Mouse (Mus musculus) heart, embryonic 14.5 days (tissue): ENCODE measurements around the gene Atg14. TPM values are rescaled to one million over a fixed set of nuclear protein-coding genes. Genes with fewer than 3 reads are reported as not detected.

Source experiments
- ATAC-seq: fragments of 200-750 bp; cut with Nextera tagmentation; 2 replicates; pipeline ENCODE4 v1.8.0; 2017; ENCODE audit warnings: low read depth, moderate TSS enrichment; ENCODE audit not compliant: insufficient number of reproducible peaks, insufficient read depth, low FRiP score
- H3K27ac ChIP-seq, 2 experiments: fragments of 200-500 bp in 1 of 2; fragments of 300-500 bp in 1 of 2; sonication (generic) in 1 of 2; replicated peaks in 1 of 2; 2 replicates each; pipeline ENCODE4 v1.5.1; 2012 to 2014; ENCODE audit warnings: low read depth in 2 of 2, low read length in 2 of 2, control low read depth in 1 of 2, mild to moderate bottlenecking in 1 of 2, mixed read lengths in 1 of 2; ENCODE audit not compliant: control insufficient read depth in 1 of 2, insufficient read depth in 1 of 2
- H3K27me3 ChIP-seq: fragments of 300-500 bp; sonication (generic); 2 replicates; pipeline ENCODE4 v1.6.1; 2014; ENCODE audit warnings: mild to moderate bottlenecking, low read length, control low read depth; ENCODE audit not compliant: control insufficient read depth, insufficient read depth
- H3K36me3 ChIP-seq: fragments of 300-500 bp; sonication (generic); 2 replicates; pipeline ENCODE4 v1.6.1; 2014; ENCODE audit warnings: mild to moderate bottlenecking, control low read depth, low read length, mixed read lengths; ENCODE audit not compliant: control insufficient read depth, insufficient read depth
- H3K4me1 ChIP-seq, 2 experiments: fragments of 200-500 bp in 1 of 2; fragments of 300-500 bp in 1 of 2; sonication (generic) in 1 of 2; 2 replicates each; pipeline ENCODE4 v1.6.1; 2012 to 2014; ENCODE audit warnings: low read length in 2 of 2, control low read depth in 1 of 2, mixed read lengths in 1 of 2; ENCODE audit not compliant: control insufficient read depth in 2 of 2, insufficient read depth in 2 of 2
- H3K4me2 ChIP-seq: fragments of 300-500 bp; sonication (generic); 2 replicates; pipeline ENCODE4 v1.6.1; 2014; ENCODE audit warnings: mild to moderate bottlenecking, low read length
- H3K4me3 ChIP-seq, 2 experiments: fragments of 200-500 bp in 1 of 2; fragments of 300-500 bp in 1 of 2; sonication (generic) in 1 of 2; 2 replicates each; pipeline ENCODE4 v1.5.1; 2012 to 2014; ENCODE audit warnings: low read length in 2 of 2, mild to moderate bottlenecking in 2 of 2, control low read depth in 1 of 2, low read depth in 1 of 2, moderate library complexity in 1 of 2; ENCODE audit not compliant: control insufficient read depth in 1 of 2, insufficient read depth in 1 of 2
- H3K9ac ChIP-seq: fragments of 300-500 bp; sonication (generic); 2 replicates; pipeline ENCODE4 v1.6.1; 2014; ENCODE audit warnings: mild to moderate bottlenecking, low read length
- H3K9me3 ChIP-seq: fragments of 300-500 bp; sonication (generic); 2 replicates; pipeline ENCODE4 v1.6.1; 2016; ENCODE audit warnings: low read length, control low read depth; ENCODE audit not compliant: control insufficient read depth
- WGBS: fragments of 180-500 bp; shearing (Covaris S2); extraction: QIAGEN DNeasy Blood & Tissue Kit; methylation state at CpG from one replicate; pipeline ENCODE4 v1.1.7; 2014; 5-methylcytosine and 5-hydroxymethylcytosine counted together
- polyA plus RNA-seq: library from polyadenylated mRNA; unstranded; fragments of >200 nt; fragmentation: Nextera tagmentation; extraction: Ambion mirVana; gene quantifications from 2 replicates; pipeline ENCODE4 v1.2.1, GENCODE M21; 2014

Atg14 gene
- polyA plus RNA-seq, 1 experiment from 2014 or later, result 10.7 TPM

DNA sequence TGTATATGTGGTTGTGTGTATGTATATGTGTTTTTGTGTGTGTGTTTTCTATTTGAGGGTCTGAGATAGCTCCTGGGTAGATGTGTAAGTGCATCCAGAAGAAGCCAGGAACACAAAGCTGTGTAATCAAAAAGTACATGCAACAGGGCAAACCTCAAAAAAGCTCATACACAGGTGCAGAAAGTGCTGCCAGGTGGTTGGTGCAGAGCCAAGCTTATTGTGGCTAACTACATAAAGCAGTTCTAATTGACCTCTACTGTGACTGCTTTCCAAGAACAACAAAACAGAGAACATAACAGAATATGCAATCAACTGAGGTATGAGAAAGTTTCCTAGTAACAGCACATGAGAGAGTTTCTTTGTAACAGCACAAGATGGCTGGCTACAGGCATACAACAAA is 13.9 kb upstream of the Atg14 start:
- Histone ChIP-seq H3K4me2 (no peak overlapping the region), H3K36me3 (no peaks in the 10 kb centered on the region)

DNA sequence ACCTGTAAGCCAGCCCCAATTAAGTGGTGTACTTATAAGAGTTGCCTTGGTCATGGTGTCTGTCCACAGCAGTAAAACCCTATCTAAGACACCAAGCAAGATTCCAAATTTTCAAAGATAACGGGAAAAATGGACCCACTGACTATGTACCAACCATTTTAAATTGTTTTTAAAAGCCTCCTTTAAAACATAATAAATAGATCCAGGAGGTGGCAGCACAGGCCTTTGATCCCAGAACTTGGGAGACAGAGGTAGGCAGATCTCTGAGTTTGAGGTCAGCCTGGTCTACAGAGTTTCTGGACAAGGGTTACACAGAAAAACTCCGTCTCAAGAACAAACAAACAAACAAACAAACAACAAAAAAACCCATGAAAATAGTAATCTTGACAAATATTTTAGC is 11.2 kb upstream of the Atg14 start:
- 66% methylated on average over 2 of the region's 2 CpGs for WGBS
- H3K4me1 ChIP-seq, result no peaks in the 10 kb centered on the region
- no peaks in the 10 kb centered on the region for H3K36me3 ChIP-seq
- no peak for ATAC-seq
- no peak overlapping the region for H3K4me2 ChIP-seq
- H3K9ac ChIP-seq, result no peak overlapping the region
- H3K4me3 ChIP-seq, result no peak overlapping the region
- H3K9me3 ChIP-seq, result 0 out of 2 replicates have a peak, but pooled peaks cover 3% of the 10 kb centered on the region
- no peaks in the 10 kb centered on the region for H3K27me3 ChIP-seq
- no peak overlapping the region for H3K27ac ChIP-seq

More for the DNA sequence above, 13.9 kb upstream of the Atg14 start:
- no peaks in the 10 kb centered on the region for H3K4me1 ChIP-seq
- ATAC-seq, result no peak
- H3K27ac ChIP-seq, result no peak overlapping the region
- H3K9me3 ChIP-seq, result 0 out of 2 replicates have a peak, but pooled peaks cover 3% of the 10 kb centered on the region
- no peak overlapping the region for H3K9ac ChIP-seq
- no peaks in the 10 kb centered on the region for H3K27me3 ChIP-seq
- no peak overlapping the region for H3K4me3 ChIP-seq

DNA sequence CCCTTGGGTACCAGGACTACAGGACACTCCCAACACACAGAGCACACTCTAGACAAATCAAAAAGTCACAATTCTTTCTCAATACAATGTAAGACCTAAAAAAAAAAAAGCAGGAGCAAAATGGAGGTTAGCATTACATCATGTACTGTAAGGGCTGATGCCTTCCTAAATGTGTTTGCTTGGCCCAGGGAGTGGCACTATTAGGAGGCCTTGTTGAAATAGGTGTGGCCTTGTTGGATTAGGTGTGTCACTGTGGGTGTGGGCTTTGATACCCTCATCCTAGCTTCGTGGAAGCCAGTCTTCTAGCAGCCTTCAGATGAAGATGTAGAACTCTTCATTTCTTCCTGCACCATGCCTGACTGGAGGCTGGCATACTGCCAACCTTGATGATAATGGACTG is 10.8 kb upstream of the Atg14 start:
- Histone ChIP-seq H3K4me1 (no peaks in the 10 kb centered on the region), H3K27ac (no peak overlapping the region), H3K36me3 (no peaks in the 10 kb centered on the region), H3K9ac (no peak overlapping the region), H3K27me3 (no peaks in the 10 kb centered on the region), H3K4me3 (no peak overlapping the region), H3K4me2 (no peak overlapping the region), H3K9me3 (0 out of 2 replicates have a peak, but pooled peaks cover 3% of the 10 kb centered on the region)
- WGBS, result 43% methylated on average over 1 of the region's 1 CpGs
- ATAC-seq, result no peak

DNA sequence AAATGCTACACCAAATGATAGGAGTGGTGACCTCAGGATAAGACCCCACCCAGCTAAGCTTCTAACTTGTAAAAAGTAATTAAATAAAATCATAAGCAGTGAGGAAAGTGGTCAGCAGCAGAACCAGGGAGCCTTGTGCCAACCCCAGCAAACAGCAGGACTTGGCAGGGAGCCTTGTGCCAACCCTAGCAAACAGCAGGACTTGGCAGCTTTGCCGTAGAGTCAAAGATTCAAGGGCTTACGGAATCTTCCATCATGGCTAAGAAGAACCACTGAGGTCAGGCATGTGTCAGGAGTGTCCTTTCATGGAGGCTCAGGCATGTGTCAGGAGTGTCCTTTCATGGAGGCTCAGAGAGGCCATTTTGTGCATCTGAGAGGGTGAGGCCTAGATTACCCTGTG is 7.6 kb upstream of the Atg14 start:
- Histone ChIP-seq H3K4me1 (no peaks in the 10 kb centered on the region), H3K27ac (no peak overlapping the region), H3K4me3 (no peak overlapping the region), H3K4me2 (no peak overlapping the region), H3K36me3 (no peaks in the 10 kb centered on the region), H3K9ac (no peak overlapping the region), H3K9me3 (0 out of 2 replicates have a peak, but pooled peaks cover 3% of the 10 kb centered on the region), H3K27me3 (no peaks in the 10 kb centered on the region)
- 71% methylated on average over 2 of the region's 2 CpGs for WGBS
- ATAC-seq, result no peak

DNA sequence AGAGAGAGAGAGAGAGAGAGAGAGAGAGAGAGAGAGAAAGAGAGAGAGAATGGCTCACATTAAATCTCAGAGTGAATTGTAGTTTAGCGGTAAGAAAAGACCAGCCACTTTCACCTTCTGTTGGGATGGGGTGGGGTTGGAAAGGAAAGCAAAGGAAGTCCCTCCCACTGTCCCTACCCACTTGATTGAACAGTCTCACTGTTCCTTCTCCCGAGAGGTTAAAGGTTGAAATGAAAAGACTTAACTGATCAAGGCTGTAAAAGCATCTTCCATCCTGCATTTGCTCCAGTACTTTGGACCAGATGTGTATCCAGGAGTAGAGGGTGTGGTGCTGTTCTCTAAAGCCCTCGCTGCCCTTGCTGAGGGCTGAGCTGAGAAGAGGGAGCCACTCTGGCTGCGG is 6.2 kb upstream of the Atg14 start:
- WGBS, result 59% methylated on average over 4 of the region's 4 CpGs
- H3K27me3 ChIP-seq, result no peaks in the 10 kb centered on the region
- no peaks in the 10 kb centered on the region for H3K4me1 ChIP-seq
- ATAC-seq, result no peak
- H3K9ac ChIP-seq, result no peak overlapping the region
- H3K9me3 ChIP-seq, result 0 out of 2 replicates have a peak, but pooled peaks cover 3% of the 10 kb centered on the region
- H3K4me3 ChIP-seq, result no peak overlapping the region
- no peak overlapping the region for H3K27ac ChIP-seq
- no peaks in the 10 kb centered on the region for H3K36me3 ChIP-seq
- H3K4me2 ChIP-seq, result no peak overlapping the region

DNA sequence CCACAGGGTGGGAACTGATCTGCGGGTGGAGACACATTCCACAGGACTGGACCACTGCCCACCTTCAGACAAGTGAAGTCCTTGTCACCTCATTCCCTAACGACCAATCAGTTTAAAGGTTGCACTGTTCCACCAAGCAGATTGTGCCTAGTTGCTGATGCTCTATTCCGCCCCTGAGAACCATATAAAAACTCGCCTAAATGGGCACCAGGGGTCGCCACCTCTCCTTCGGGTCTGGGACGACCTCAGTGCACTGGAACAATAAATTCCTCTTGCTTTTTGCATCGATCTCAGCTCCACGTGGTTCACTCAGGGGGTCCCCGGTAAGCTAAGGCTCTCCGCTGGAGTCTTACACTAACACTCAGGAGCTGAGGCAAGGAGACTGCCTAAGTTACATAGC is 4.3 kb upstream of the Atg14 start:
- H3K4me1 ChIP-seq, result no peaks in the 10 kb centered on the region
- H3K4me2 ChIP-seq, result no peak overlapping the region
- WGBS, result 72% methylated on average over 11 of the region's 11 CpGs

DNA sequence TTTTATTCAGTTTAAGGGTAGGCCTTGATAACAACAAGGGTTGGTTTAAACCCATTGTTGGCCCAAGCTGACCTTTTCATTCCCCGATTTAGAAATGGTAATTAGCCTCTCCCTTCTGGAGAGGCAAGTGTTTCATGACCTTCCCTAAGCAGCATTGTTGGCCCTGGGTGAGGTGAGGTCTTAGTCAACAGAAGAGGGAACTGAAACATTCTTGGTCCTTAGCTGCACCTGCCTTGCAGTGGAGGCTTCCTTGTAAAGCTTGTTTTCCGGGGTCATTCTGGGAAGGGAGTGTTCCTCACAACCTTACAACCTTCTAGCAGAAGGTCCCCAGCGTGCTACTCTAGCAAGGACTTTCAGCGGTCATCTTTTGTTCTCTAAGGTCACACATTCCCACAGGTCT is 2.3 kb upstream of the Atg14 start:
- H3K27me3 ChIP-seq, result no peaks in the 10 kb centered on the region
- no peak overlapping the region for H3K4me2 ChIP-seq
- H3K4me1 ChIP-seq, result peaks cover 0 to 1% of the 10 kb centered on the region in 2 experiments; a peak in 1 of 4 replicates
- H3K27ac ChIP-seq, result no peak overlapping the region
- no peak for ATAC-seq
- no peak overlapping the region for H3K4me3 ChIP-seq
- H3K9me3 ChIP-seq, result no peaks in the 10 kb centered on the region
- H3K9ac ChIP-seq, result no peak overlapping the region
- no peaks in the 10 kb centered on the region for H3K36me3 ChIP-seq
- WGBS, result 72% methylated on average over 4 of the region's 4 CpGs

More for the DNA sequence above, 4.3 kb upstream of the Atg14 start:
- H3K36me3 ChIP-seq, result no peaks in the 10 kb centered on the region
- H3K4me3 ChIP-seq, result no peak overlapping the region
- no peaks in the 10 kb centered on the region for H3K9me3 ChIP-seq
- no peak for ATAC-seq
- no peak overlapping the region for H3K9ac ChIP-seq
- H3K27ac ChIP-seq, result no peak overlapping the region
- no peaks in the 10 kb centered on the region for H3K27me3 ChIP-seq

DNA sequence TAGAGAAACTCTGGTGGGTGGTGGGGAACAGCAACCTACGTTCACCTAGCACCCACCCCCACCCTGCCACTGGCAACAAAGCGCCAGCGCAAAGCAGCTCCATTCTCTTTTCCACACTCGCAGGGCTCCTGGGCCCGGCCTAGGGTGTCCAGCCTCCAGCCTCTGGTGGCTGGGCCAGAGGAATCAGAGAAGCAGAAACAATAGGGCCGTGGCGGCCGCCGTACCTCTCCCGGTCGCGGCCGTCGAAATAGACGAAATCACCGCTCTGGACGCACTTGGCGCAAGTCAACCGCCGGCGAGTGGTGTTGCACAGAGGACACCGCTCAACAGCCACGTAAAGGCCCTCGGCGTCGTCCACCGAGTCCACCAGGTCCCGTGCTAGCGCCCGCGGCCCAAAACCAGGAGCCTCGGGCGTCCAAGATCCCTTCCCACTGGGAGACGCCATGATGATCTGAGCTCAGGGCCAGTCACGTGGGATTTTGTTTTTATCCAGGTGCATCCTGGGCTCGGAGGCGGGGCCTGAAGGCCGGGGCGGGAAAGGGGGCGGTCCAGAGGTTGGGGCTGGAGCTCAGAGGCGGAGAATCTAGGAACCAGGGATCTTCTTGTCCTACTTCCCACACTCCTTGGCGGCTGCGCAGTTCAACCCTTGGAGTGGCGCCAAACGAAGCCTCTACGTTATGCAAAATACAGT is 2.3 kb downstream of the Atg14 start:
- WGBS, result under 1% methylated on average over 46 of the region's 46 CpGs
- Histone ChIP-seq H3K27ac (peak overlapping the region in 1 of 2 experiments; percentile 44; a peak in 1 of 4 replicates), H3K9me3 (no peaks in the 10 kb centered on the region), H3K4me1 (peaks cover 0 to 9% of the 10 kb centered on the region in 2 experiments; a peak in 1 of 4 replicates), H3K4me3 (peak overlapping the region; percentile 82 to 93), H3K36me3 (peaks cover 13% of the 10 kb centered on the region; the same call in 1 of the 2 replicates), H3K9ac (peak overlapping the region; percentile 87), H3K4me2 (peak overlapping the region; percentile 95), H3K27me3 (no peaks in the 10 kb centered on the region)
- ATAC-seq, result peak; percentile 95
